Mouse (Mus musculus) E14TG2a.4 (cell line): ENCODE measurements around the gene Dusp8.
A peak's percentile ranks its signal among the peaks of the same experiment; 100 is the strongest.

Source experiments
- CTCF ChIP-seq: conservative IDR thresholded peaks from 2 replicates; pipeline ENCODE4 v1.5.1; 2014; ENCODE audit warnings: low read length
- NANOG ChIP-seq: IDR thresholded peaks from 2 replicates; pipeline ENCODE4 v1.6.1; 2014; ENCODE audit warnings: borderline replicate concordance, low read length, mixed read lengths

DNA sequence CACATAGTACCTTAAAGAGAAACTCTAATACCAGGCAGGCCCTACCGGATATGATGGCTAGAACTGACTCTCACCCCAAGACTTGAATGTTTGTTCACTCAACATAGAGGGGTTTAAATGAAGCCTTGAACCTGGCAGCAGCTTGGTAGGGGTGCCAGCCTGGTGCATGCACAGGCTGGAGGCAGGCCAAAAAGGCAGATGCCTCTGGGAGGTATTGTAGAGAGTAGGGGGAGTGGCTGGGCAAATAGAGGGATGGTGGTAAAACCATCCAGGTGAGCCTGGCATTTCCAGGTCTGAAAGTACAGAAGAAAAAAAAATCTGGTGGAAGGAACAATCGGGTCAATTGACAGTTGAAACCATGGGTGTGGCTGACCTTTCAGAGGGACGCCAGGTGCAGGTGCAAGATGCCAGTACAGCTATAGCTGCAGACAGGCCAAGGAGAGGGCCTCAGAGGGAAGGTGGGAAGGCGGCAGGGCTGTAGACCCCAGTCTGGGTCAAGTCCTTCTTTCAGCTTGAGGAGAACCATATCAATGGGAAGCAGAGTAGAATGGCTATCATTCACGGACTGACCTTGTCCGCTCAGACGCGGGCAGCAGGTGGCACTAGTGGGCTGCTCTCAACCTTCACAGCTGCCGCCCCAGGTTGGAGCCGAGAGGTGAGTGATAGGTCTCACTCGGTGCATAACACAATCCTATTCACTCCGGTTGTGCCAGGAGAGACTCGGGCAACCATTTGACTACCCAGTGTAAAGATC lies 25.0 kb downstream of the Dusp8 start:
- TF ChIP-seq CTCF (0 out of 2 replicates have a peak, but pooled peaks have one; percentile 18), NANOG (no peak)
